Mouse (Mus musculus): ENCODE measurements around the gene 4930469K13Rik. TPM values are rescaled to one million over a fixed set of nuclear protein-coding genes. Genes with fewer than 3 reads are reported as not detected.
A peak's percentile ranks its signal among the peaks of the same experiment; 100 is the strongest.

4930469K13Rik gene
- polyA plus RNA-seq, 1 experiment from 2014 or later: not detected

DNA sequence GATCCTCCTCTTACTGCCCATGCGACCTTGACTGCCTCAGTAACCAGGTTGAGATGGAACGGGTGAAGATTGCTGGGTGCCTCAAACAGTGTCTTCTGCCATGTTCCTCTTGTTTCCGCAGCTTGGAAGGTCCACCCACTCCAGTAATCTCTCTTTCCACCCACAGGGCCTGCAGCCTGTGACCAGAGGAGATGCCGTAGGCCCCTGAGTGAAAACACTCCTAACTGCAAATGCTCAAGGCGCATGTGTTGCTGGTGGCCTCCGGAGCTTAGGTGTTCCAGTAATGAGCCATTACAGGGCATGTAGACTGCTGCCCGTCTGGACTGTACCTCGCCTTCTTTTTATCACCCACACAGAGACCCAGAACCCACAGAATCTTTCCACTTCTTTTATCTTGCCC is 160.7 kb downstream of the 4930469K13Rik start:
- Histone ChIP-seq H3K9me3 (ENCODE audit: low read length) (no peaks in the 10 kb centered on the region), H3K27ac (ENCODE audit: low read length) (no peak overlapping the region), H3K27me3 (ENCODE audit: insufficient read depth, low read length) (no peaks in the 10 kb centered on the region), H3K4me1 (ENCODE audit: insufficient read depth, low read length) (peaks cover 2% of the 10 kb centered on the region; the same call in 1 of the 2 replicates), H3K4me2 (replicated peaks; ENCODE audit: low read depth, low read length) (no peak overlapping the region), H3K36me3 (ENCODE audit: insufficient read depth, low read length) (no peaks in the 10 kb centered on the region), H3K9ac (replicated peaks; ENCODE audit: low read length) (no peak overlapping the region), H3K4me3 (ENCODE audit: low read length) (no peak overlapping the region)
- no peak for ATAC-seq (ENCODE audit: low FRiP score, low TSS enrichment)
- 73% methylated on average over 8 of the region's 8 CpGs for WGBS

DNA sequence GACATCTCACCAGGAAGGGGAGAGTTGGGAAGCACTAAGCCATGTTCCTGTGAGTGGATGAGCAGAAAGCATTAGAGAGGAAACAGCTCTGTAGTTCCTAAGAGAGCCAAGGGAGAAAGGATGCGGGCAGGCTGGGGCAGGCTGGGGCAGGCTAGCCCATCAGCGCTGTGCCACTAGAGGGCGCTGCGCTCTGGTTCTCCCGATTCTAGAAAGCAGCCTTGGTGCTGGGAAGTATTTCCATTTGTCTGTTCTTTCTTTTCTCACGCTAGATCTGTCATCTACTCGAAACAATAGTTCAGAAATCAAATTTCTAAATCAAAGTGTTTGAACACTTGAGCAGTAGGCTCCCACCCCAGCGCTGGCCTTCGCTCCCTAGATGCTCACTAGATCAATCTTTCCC is 164.1 kb downstream of the 4930469K13Rik start:
- Histone ChIP-seq H3K4me2 (replicated peaks; ENCODE audit: low read depth, low read length) (no peak overlapping the region), H3K27me3 (ENCODE audit: insufficient read depth, low read length) (no peaks in the 10 kb centered on the region), H3K4me3 (ENCODE audit: low read length) (no peak overlapping the region), H3K9me3 (ENCODE audit: low read length) (no peaks in the 10 kb centered on the region), H3K27ac (ENCODE audit: low read length) (no peak overlapping the region), H3K36me3 (ENCODE audit: insufficient read depth, low read length) (no peaks in the 10 kb centered on the region), H3K4me1 (ENCODE audit: insufficient read depth, low read length) (peaks cover 9% of the 10 kb centered on the region; the same call in 1 of the 2 replicates), H3K9ac (replicated peaks; ENCODE audit: low read length) (no peak overlapping the region)
- WGBS: 71% methylated on average over 9 of the region's 9 CpGs
- no peak for ATAC-seq (ENCODE audit: low FRiP score, low TSS enrichment)

DNA sequence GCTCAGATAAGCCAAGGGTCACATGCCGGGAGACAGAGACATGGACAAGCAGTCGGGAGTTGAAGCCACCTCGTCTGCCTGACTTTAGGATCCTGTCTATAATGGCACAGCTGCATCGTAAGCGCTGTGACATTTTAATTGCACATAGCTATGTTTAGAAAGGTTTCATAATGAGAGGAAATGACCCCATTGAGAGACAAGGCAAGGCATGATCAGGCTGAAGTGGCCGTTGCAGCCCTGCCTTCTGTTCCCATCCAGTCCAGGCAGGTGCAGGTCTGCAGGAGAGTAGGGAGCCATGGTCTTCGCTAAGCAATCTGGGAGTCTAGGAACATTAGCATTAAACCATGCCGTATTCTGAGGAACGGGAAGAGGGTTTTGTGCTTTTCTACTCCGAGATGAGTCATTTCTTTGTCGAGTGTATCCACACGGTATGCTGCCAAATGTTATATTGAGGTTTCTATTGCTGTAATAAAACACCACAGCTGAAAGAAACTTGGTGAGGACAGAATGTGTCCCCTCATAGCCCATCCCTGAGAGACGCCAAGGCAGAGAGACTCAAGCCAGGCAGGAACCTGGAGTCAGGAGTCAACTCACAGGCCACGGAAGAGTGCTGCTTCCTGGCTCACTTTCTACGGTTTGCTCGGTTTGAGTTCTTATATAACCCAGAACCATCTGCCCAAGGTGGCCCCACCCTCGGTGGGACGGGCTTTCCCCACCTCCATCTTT is 165.8 kb downstream of the 4930469K13Rik start:
- Histone ChIP-seq H3K4me3 (ENCODE audit: low read length) (peak overlapping the region; percentile 17; the same call in 1 of the 2 replicates), H3K36me3 (ENCODE audit: insufficient read depth, low read length) (no peaks in the 10 kb centered on the region), H3K9me3 (ENCODE audit: low read length) (no peaks in the 10 kb centered on the region), H3K9ac (replicated peaks; ENCODE audit: low read length) (no peak overlapping the region), H3K4me1 (ENCODE audit: insufficient read depth, low read length) (peaks cover 13% of the 10 kb centered on the region; the same call in 1 of the 2 replicates), H3K4me2 (replicated peaks; ENCODE audit: low read depth, low read length) (peak overlapping the region; percentile 41), H3K27me3 (ENCODE audit: insufficient read depth, low read length) (no peaks in the 10 kb centered on the region), H3K27ac (ENCODE audit: low read length) (peak overlapping the region; percentile 28; the same call in 1 of the 2 replicates)
- ATAC-seq (ENCODE audit: low FRiP score, low TSS enrichment): peak; percentile 60; the same call in 1 of the 2 replicates
- WGBS: 30% methylated on average over 18 of the region's 18 CpGs

DNA sequence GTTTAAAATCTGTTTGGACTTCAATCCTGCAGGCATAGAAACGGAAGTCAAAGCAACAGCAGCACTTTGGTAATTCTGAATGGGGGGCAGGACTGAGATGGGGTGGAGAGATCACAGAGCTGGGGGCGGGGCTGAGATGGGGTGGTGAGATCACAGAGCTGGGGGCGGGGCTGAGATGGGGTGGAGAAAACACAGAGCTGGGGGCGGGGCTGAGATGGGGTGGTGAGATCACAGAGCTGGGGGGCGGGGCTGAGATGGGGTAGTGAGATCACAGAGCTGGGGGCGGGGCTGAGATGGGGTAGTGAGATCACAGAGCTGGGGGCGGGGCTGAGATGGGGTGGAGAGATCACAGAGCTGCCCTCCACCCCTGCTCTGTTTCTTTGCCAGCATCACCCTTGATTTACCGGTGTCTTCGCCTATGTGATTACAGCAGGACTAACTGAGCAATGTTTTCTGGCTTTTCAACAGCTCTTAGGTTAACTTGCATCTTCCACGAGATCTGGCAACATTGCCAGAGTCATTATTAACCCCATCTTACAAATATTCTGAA is 166.4 kb downstream of the 4930469K13Rik start:
- no peak overlapping the region for H3K9ac ChIP-seq (replicated peaks; ENCODE audit: low read length)
- H3K4me1 ChIP-seq (ENCODE audit: insufficient read depth, low read length): peaks cover 13% of the 10 kb centered on the region; the same call in 1 of the 2 replicates
- peak; percentile 65; the same call in 1 of the 2 replicates for ATAC-seq (ENCODE audit: low FRiP score, low TSS enrichment)
- H3K4me2 ChIP-seq (replicated peaks; ENCODE audit: low read depth, low read length): peak overlapping the region; percentile 41
- peak overlapping the region; percentile 17; the same call in 1 of the 2 replicates for H3K4me3 ChIP-seq (ENCODE audit: low read length)
- H3K36me3 ChIP-seq (ENCODE audit: insufficient read depth, low read length): no peaks in the 10 kb centered on the region
- WGBS: 8% methylated on average over 8 of the region's 10 CpGs
- H3K27me3 ChIP-seq (ENCODE audit: insufficient read depth, low read length): no peaks in the 10 kb centered on the region
- H3K27ac ChIP-seq (ENCODE audit: low read length): no peak overlapping the region
- H3K9me3 ChIP-seq (ENCODE audit: low read length): no peaks in the 10 kb centered on the region

DNA sequence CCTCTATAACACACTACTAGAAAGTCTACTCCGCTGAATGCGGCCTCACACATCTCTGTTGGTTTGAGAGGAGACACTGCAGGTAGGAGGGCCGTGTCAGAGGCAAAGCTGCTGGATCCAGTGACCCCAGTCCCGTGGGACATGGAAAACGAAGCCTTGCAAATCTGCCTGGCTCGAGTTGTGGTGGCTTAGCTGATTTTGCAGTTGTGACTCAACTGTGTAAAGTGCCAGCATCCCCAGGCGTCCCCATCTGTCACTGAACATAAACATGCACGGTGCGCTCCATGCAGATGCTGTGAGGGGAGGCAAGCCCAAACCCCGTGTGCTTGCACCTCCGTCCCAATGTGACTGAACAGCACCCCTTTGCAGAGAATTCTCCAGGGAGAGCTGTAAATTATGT is 168.9 kb downstream of the 4930469K13Rik start:
- Histone ChIP-seq H3K9me3 (ENCODE audit: low read length) (no peaks in the 10 kb centered on the region), H3K4me2 (replicated peaks; ENCODE audit: low read depth, low read length) (no peak overlapping the region), H3K27ac (ENCODE audit: low read length) (no peak overlapping the region), H3K36me3 (ENCODE audit: insufficient read depth, low read length) (no peaks in the 10 kb centered on the region), H3K4me1 (ENCODE audit: insufficient read depth, low read length) (peaks cover 13% of the 10 kb centered on the region; the same call in 1 of the 2 replicates), H3K4me3 (ENCODE audit: low read length) (no peak overlapping the region), H3K9ac (replicated peaks; ENCODE audit: low read length) (no peak overlapping the region), H3K27me3 (ENCODE audit: insufficient read depth, low read length) (no peaks in the 10 kb centered on the region)
- 65% methylated on average over 11 of the region's 11 CpGs for WGBS
- no peak for ATAC-seq (ENCODE audit: low FRiP score, low TSS enrichment)

DNA sequence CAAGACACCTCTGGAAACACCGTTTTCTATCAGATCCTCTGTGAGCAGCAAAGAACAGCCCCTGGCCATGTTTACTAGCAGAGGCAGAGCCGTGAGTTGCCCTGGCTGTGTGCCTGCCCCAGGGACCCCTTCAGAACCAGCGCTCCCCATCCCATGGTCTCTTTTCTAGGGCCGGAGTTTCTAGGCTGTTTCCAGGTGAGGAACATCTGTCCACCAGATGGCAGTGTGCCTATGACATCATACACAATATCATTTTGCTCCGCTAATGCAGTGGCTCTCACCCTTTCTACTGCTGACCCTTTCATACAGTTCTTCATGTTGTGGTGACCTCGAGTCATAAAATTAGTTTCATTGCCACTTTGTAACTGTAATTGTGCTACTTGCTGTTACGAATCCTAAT is 169.7 kb downstream of the 4930469K13Rik start:
- no peak for ATAC-seq (ENCODE audit: low FRiP score, low TSS enrichment)
- WGBS: 22% methylated on average over 7 of the region's 7 CpGs

DNA sequence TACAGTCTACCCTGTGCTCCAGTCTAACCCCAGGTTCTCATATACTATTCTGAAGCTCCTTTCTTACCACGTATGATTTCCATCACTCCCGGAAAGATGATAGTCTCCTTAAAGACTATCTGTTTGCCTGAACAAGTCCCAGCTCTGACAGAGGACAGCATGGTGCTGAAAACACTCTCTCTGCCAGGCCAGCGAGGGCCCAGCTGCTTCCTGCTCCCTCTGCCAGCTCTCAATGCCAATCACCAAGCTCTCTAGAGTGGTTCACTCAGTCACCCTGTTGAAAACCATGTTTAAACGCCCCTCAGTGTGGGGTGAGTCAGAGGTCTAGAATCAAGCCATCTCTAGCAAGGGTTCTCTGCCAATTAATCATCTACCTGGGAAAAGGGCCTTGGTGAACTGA is 170.5 kb downstream of the 4930469K13Rik start:
- Histone ChIP-seq H3K4me3 (ENCODE audit: low read length) (no peak overlapping the region), H3K9ac (replicated peaks; ENCODE audit: low read length) (no peak overlapping the region), H3K9me3 (ENCODE audit: low read length) (no peaks in the 10 kb centered on the region), H3K27me3 (ENCODE audit: insufficient read depth, low read length) (peaks cover 2% of the 10 kb centered on the region; the same call in 1 of the 2 replicates), H3K4me2 (replicated peaks; ENCODE audit: low read depth, low read length) (no peak overlapping the region), H3K27ac (ENCODE audit: low read length) (no peak overlapping the region), H3K36me3 (ENCODE audit: insufficient read depth, low read length) (no peaks in the 10 kb centered on the region), H3K4me1 (ENCODE audit: insufficient read depth, low read length) (peaks cover 13% of the 10 kb centered on the region; the same call in 1 of the 2 replicates)
- no peak for ATAC-seq (ENCODE audit: low FRiP score, low TSS enrichment)
- 58% methylated on average over 4 of the region's 4 CpGs for WGBS

More for the DNA sequence above, 169.7 kb downstream of the 4930469K13Rik start:
- H3K36me3 ChIP-seq (ENCODE audit: insufficient read depth, low read length): no peaks in the 10 kb centered on the region
- peaks cover 13% of the 10 kb centered on the region; the same call in 1 of the 2 replicates for H3K4me1 ChIP-seq (ENCODE audit: insufficient read depth, low read length)
- no peak overlapping the region for H3K4me3 ChIP-seq (ENCODE audit: low read length)
- H3K27ac ChIP-seq (ENCODE audit: low read length): no peak overlapping the region
- no peak overlapping the region for H3K9ac ChIP-seq (replicated peaks; ENCODE audit: low read length)
- peaks cover 2% of the 10 kb centered on the region; the same call in 1 of the 2 replicates for H3K27me3 ChIP-seq (ENCODE audit: insufficient read depth, low read length)
- H3K4me2 ChIP-seq (replicated peaks; ENCODE audit: low read depth, low read length): no peak overlapping the region
- H3K9me3 ChIP-seq (ENCODE audit: low read length): no peaks in the 10 kb centered on the region

DNA sequence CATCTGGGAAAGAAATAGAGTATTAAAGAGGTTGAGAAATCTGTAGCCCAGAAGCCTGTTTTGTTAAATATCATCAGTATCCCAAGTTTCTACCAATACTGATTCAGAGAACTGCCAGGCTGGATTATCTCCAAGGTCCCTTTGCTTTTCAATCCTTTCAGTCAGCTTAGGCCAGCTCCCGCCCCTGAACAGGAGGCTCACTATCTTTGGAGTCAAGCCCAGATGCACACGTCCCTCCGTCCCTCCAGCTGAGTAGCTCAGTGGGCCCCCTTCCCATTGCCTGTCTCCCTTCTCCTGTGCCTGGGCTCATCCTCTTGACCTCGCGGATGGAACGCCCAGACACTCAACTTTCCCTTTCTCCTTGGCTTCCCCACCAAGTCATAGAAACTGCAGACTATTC is 171.0 kb downstream of the 4930469K13Rik start:
- ATAC-seq (ENCODE audit: low FRiP score, low TSS enrichment): no peak
- WGBS: 57% methylated on average over 6 of the region's 6 CpGs
- H3K27ac ChIP-seq (ENCODE audit: low read length): no peak overlapping the region
- H3K4me3 ChIP-seq (ENCODE audit: low read length): no peak overlapping the region
- peaks cover 8% of the 10 kb centered on the region; the same call in 1 of the 2 replicates for H3K4me1 ChIP-seq (ENCODE audit: insufficient read depth, low read length)
- no peaks in the 10 kb centered on the region for H3K9me3 ChIP-seq (ENCODE audit: low read length)
- no peaks in the 10 kb centered on the region for H3K36me3 ChIP-seq (ENCODE audit: insufficient read depth, low read length)
- peaks cover 2% of the 10 kb centered on the region; the same call in 1 of the 2 replicates for H3K27me3 ChIP-seq (ENCODE audit: insufficient read depth, low read length)
- no peak overlapping the region for H3K4me2 ChIP-seq (replicated peaks; ENCODE audit: low read depth, low read length)
- H3K9ac ChIP-seq (replicated peaks; ENCODE audit: low read length): no peak overlapping the region

DNA sequence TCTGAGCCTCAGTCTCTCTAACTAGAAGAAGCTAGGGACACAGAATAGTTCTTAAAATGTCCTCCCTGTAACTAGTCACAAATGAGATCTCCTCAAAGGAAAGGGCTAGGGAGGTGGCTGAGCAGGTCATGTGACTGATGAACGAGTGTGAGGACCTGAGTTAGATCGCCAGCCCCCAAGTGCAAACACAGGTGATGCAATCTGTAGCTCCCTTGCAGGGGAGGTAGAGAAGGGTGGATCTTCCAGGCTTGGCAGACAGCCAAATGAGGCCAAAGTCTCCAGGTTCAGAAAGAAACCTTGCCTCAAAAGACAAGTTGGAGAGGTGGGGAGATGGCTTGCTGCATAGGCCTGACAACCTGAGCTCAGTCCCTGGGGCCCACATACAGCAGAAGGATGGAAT is 171.8 kb downstream of the 4930469K13Rik start:
- Histone ChIP-seq H3K9me3 (ENCODE audit: low read length) (no peaks in the 10 kb centered on the region), H3K4me1 (ENCODE audit: insufficient read depth, low read length) (peaks cover 11% of the 10 kb centered on the region; the same call in 1 of the 2 replicates), H3K36me3 (ENCODE audit: insufficient read depth, low read length) (no peaks in the 10 kb centered on the region), H3K4me3 (ENCODE audit: low read length) (no peak overlapping the region), H3K27me3 (ENCODE audit: insufficient read depth, low read length) (peaks cover 2% of the 10 kb centered on the region; the same call in 1 of the 2 replicates), H3K4me2 (replicated peaks; ENCODE audit: low read depth, low read length) (no peak overlapping the region), H3K27ac (ENCODE audit: low read length) (no peak overlapping the region), H3K9ac (replicated peaks; ENCODE audit: low read length) (no peak overlapping the region)
- 45% methylated on average over 2 of the region's 2 CpGs for WGBS
- ATAC-seq (ENCODE audit: low FRiP score, low TSS enrichment): no peak

DNA sequence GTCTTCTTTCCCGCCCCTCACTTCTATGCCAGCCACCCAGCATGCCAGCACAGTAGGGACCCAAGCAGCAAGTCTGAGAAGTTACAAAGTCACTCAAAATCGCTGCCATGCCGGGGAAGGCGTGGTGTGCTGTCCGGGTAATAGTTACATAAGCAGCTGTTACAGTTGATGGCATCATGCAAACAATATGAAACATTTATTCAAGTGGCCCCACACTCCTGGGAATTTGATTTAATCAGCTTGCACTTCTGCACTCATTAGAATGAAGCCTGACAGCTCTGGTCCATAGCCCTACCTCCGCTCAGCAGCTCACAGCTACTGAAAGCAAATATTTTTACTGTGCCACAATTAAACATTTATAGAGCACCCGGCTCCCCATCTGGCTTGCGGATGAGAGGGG is 172.6 kb downstream of the 4930469K13Rik start:
- Histone ChIP-seq H3K9me3 (ENCODE audit: low read length) (no peaks in the 10 kb centered on the region), H3K4me3 (ENCODE audit: low read length) (no peak overlapping the region), H3K27me3 (ENCODE audit: insufficient read depth, low read length) (peaks cover 2% of the 10 kb centered on the region; the same call in 1 of the 2 replicates), H3K27ac (ENCODE audit: low read length) (no peak overlapping the region), H3K36me3 (ENCODE audit: insufficient read depth, low read length) (no peaks in the 10 kb centered on the region), H3K4me2 (replicated peaks; ENCODE audit: low read depth, low read length) (no peak overlapping the region), H3K9ac (replicated peaks; ENCODE audit: low read length) (no peak overlapping the region), H3K4me1 (ENCODE audit: insufficient read depth, low read length) (peaks cover 11% of the 10 kb centered on the region; the same call in 1 of the 2 replicates)
- WGBS: 74% methylated on average over 8 of the region's 8 CpGs
- ATAC-seq (ENCODE audit: low FRiP score, low TSS enrichment): no peak
